Mouse (Mus musculus): ENCODE results near the gene Chrna7. TPM values are rescaled to one million over a fixed set of nuclear protein-coding genes. Genes with fewer than 3 reads are reported as not detected.

The Chrna7 gene
- total and polyA plus RNA-seq, 3 experiments = not detected

GRCm38 (mm10) chr7:63237852-63238516, 25.6 kb upstream of the Chrna7 start:
- Histone ChIP-seq H3K9ac (ENCODE audit: insufficient read depth, low read depth) (no peak overlapping the region), H3K4me2 (ENCODE audit: insufficient read depth, low read depth, poor library complexity, severe bottlenecking) (no peak overlapping the region), H3K79me2 (replicated peaks; ENCODE audit: control insufficient read depth, extremely low read depth, insufficient read depth, poor library complexity, severe bottlenecking) (no peaks in the 10 kb centered on the region), H3K4me1 (ENCODE audit: control insufficient read depth in 1 of 2, insufficient read depth in 2 of 2) (no peaks in the 10 kb centered on the region), H3K9me3 (replicated peaks; ENCODE audit: low read length) (peaks cover 34% of the 10 kb centered on the region), H3K4me3 (replicated peaks in 1 of 3; ENCODE audit: low read depth in 2 of 3, low read length in 2 of 3, poor library complexity in 1 of 3) (no peak overlapping the region), H3K27ac (ENCODE audit: insufficient read depth, low read depth) (no peak overlapping the region), H3K27me3 (replicated peaks) (no peaks in the 10 kb centered on the region), H3K36me3 (replicated peaks in 1 of 2; ENCODE audit: control insufficient read depth in 1 of 2, insufficient read depth in 1 of 2, low read length in 1 of 2) (no peaks in the 10 kb centered on the region)
- DNase-seq (ENCODE audit: extremely low read depth) = no peak
- dilution Hi-C loops (cut with MboI; ENCODE audit: extremely low pct_ligation_motif_present, extremely low pct_unique_long_range_greater_than_20kb, low sequenced_read_pairs) = no loop called here
- TF ChIP-seq BHLHE40 (IDR thresholded peaks at IDR 0.05; ENCODE audit: low read depth, low read length) (no peak), JUN (IDR thresholded peaks at IDR 0.05; ENCODE audit: insufficient read depth, low read depth, low read length) (no peak), MAFK (IDR thresholded peaks at IDR 0.05; ENCODE audit: insufficient replicate concordance, low read length) (no peak), ZKSCAN1 (IDR thresholded peaks at IDR 0.05; ENCODE audit: borderline replicate concordance, low read depth, low read length) (no peak), EP300 (IDR thresholded peaks at IDR 0.05; ENCODE audit: low read length) (no peak), MXI1 (IDR thresholded peaks at IDR 0.05; ENCODE audit: low read depth, low read length) (no peak)
- in situ Hi-C loops (cut with MboI; ENCODE audit: low pct_ligation_motif_present, low pct_unique_long_range_greater_than_20kb, low sequenced_read_pairs) = no loop called here

GRCm38 (mm10) chr7:63225066-63225780, 12.9 kb upstream of the Chrna7 start:
- Histone ChIP-seq H3K4me3 (replicated peaks in 1 of 3; ENCODE audit: low read depth in 2 of 3, low read length in 2 of 3, poor library complexity in 1 of 3) (no peak overlapping the region), H3K4me2 (ENCODE audit: insufficient read depth, low read depth, poor library complexity, severe bottlenecking) (no peak overlapping the region), H3K9ac (ENCODE audit: insufficient read depth, low read depth) (no peak overlapping the region), H3K9me3 (replicated peaks; ENCODE audit: low read length) (peaks cover 39% of the 10 kb centered on the region), H3K36me3 (replicated peaks in 1 of 2; ENCODE audit: control insufficient read depth in 1 of 2, insufficient read depth in 1 of 2, low read length in 1 of 2) (no peaks in the 10 kb centered on the region), H3K79me2 (replicated peaks; ENCODE audit: control insufficient read depth, extremely low read depth, insufficient read depth, poor library complexity, severe bottlenecking) (no peaks in the 10 kb centered on the region), H3K4me1 (ENCODE audit: control insufficient read depth in 1 of 2, insufficient read depth in 2 of 2) (no peaks in the 10 kb centered on the region), H3K27ac (ENCODE audit: insufficient read depth, low read depth) (no peak overlapping the region), H3K27me3 (replicated peaks) (no peaks in the 10 kb centered on the region)
- in situ Hi-C loops (cut with MboI; ENCODE audit: low pct_ligation_motif_present, low pct_unique_long_range_greater_than_20kb, low sequenced_read_pairs) = no loop called here
- TF ChIP-seq POLR2AphosphoS2 (IDR thresholded peaks at IDR 0.05; ENCODE audit: low read depth, low read length) = no peak
- TF ChIP-seq MAZ (IDR thresholded peaks at IDR 0.05; ENCODE audit: low read depth, low read length) = no peak
- no peak for TF ChIP-seq PAX5 (IDR thresholded peaks at IDR 0.05; ENCODE audit: low read length)
- no peak for TF ChIP-seq MEF2A (IDR thresholded peaks at IDR 0.05; ENCODE audit: borderline replicate concordance, low read depth, low read length)
- TF ChIP-seq MAX (IDR thresholded peaks at IDR 0.05; ENCODE audit: low read length) = no peak
- TF ChIP-seq SIN3A (IDR thresholded peaks at IDR 0.05; ENCODE audit: low read length) = no peak
- TF ChIP-seq CTCF (conservative IDR thresholded peaks at IDR 0.05 in 1 of 2, IDR thresholded peaks at IDR 0.05 in 1 of 2; ENCODE audit: low read depth in 2 of 2, low read length in 2 of 2) = no peak
- TF ChIP-seq ELF1 (IDR thresholded peaks at IDR 0.05; ENCODE audit: low read depth, low read length) = no peak
- no peak for TF ChIP-seq CHD1 (IDR thresholded peaks at IDR 0.05; ENCODE audit: low read depth, low read length)
- TF ChIP-seq ZKSCAN1 (IDR thresholded peaks at IDR 0.05; ENCODE audit: borderline replicate concordance, low read depth, low read length) = no peak
- no peak for TF ChIP-seq USF2 (conservative IDR thresholded peaks at IDR 0.05; ENCODE audit: low read depth, low read length)
- no peak for TF ChIP-seq KAT2A (IDR thresholded peaks at IDR 0.05; ENCODE audit: insufficient replicate concordance, low read length)
- no peak for TF ChIP-seq SMC3 (IDR thresholded peaks at IDR 0.05; ENCODE audit: low read depth, low read length)
- TF ChIP-seq NELFE (IDR thresholded peaks at IDR 0.05; ENCODE audit: low read depth, low read length) = no peak
- no peak for TF ChIP-seq ZNF384 (IDR thresholded peaks at IDR 0.05; ENCODE audit: low read depth, low read length)
- TF ChIP-seq CHD2 (IDR thresholded peaks at IDR 0.05; ENCODE audit: low read length) = no peak
- TF ChIP-seq ZMIZ1 (IDR thresholded peaks at IDR 0.05; ENCODE audit: low read depth, low read length) = no peak
- no peak for DNase-seq (ENCODE audit: extremely low read depth)
- dilution Hi-C loops (cut with MboI; ENCODE audit: extremely low pct_ligation_motif_present, extremely low pct_unique_long_range_greater_than_20kb, low sequenced_read_pairs) = no loop called here
